Mouse (Mus musculus) MEL (cell line): Measurements from ENCODE around the gene Gria1. TPM values are rescaled to one million over a fixed set of nuclear protein-coding genes. Genes with fewer than 3 reads are reported as not detected.

Experiments
- DNase-seq: peaks from one replicate; pipeline ENCODE4 v3.0.0; 2011; ENCODE audit warnings: low read depth, low spot score
- H3K27ac ChIP-seq: 2 replicates; pipeline ENCODE4 v1.5.1; 2012; ENCODE audit warnings: low read depth, mild to moderate bottlenecking, control low read depth, low read length, moderate library complexity; ENCODE audit not compliant: control insufficient read depth
- H3K27me3 ChIP-seq, 2 experiments: fragments of 150-350 bp in 1 of 2; sonication (generic) in 1 of 2; 2 replicates each; pipeline ENCODE4 v1.6.1; 2012; ENCODE audit warnings: low read length in 2 of 2, mild to moderate bottlenecking in 2 of 2, improper control_type of control experiment in 1 of 2, moderate library complexity in 1 of 2; ENCODE audit not compliant: insufficient read depth in 2 of 2, control insufficient read depth in 1 of 2
- H3K36me3 ChIP-seq, 2 experiments: 2 replicates each; pipeline ENCODE4 v1.6.1; 2012 to 2014; ENCODE audit warnings: low read length in 2 of 2, improper control_type of control experiment in 1 of 2, inconsistent platforms in 1 of 2, mild to moderate bottlenecking in 1 of 2; ENCODE audit not compliant: insufficient read depth in 2 of 2, control insufficient read depth in 1 of 2
- H3K4me1 ChIP-seq, 2 experiments: fragments of 150-350 bp in 1 of 2; sonication (generic) in 1 of 2; 2 replicates each; pipeline ENCODE4 v1.6.1; 2012; ENCODE audit warnings: low read length in 2 of 2, improper control_type of control experiment in 1 of 2, mild to moderate bottlenecking in 1 of 2; ENCODE audit not compliant: insufficient read depth in 2 of 2, control insufficient read depth in 1 of 2
- H3K4me3 ChIP-seq, 2 experiments: fragments of 150-350 bp in 1 of 2; sonication (generic) in 1 of 2; 2 replicates each; pipeline ENCODE4 v1.5.1; 2012; ENCODE audit warnings: low read depth in 2 of 2, low read length in 2 of 2, mild to moderate bottlenecking in 2 of 2, moderate library complexity in 2 of 2, control low read depth in 1 of 2, improper control_type of control experiment in 1 of 2; ENCODE audit not compliant: control insufficient read depth in 1 of 2, insufficient read depth in 1 of 2
- H3K79me2 ChIP-seq: 2 replicates; pipeline ENCODE4 v1.6.1; 2012; ENCODE audit warnings: mild to moderate bottlenecking, low read length, moderate library complexity; ENCODE audit not compliant: control insufficient read depth, poor library complexity, insufficient read depth
- H3K9ac ChIP-seq: 2 replicates; pipeline ENCODE4 v1.6.1; 2012; ENCODE audit warnings: low read depth, mild to moderate bottlenecking, control low read depth, low read length, moderate library complexity; ENCODE audit not compliant: control insufficient read depth, poor library complexity, severe bottlenecking
- H3K9me3 ChIP-seq: fragments of 150-350 bp; sonication (generic); replicated peaks from 2 replicates; pipeline ENCODE4 v1.6.1; 2012; ENCODE audit warnings: mild to moderate bottlenecking, low read length, improper control_type of control experiment, moderate library complexity; ENCODE audit not compliant: insufficient read depth
- CHD2 ChIP-seq: IDR thresholded peaks from 2 replicates; pipeline ENCODE4 v1.6.1; 2011; ENCODE audit warnings: low read length, improper control_type of control experiment
- CTCF ChIP-seq, 3 experiments: IDR thresholded peaks in 2 of 3; conservative IDR thresholded peaks in 1 of 3; 2 replicates each; pipeline ENCODE4 v1.5.1; 2011 to 2012; ENCODE audit warnings: low read length in 3 of 3, low read depth in 2 of 3, mild to moderate bottlenecking in 2 of 3, improper control_type of control experiment in 1 of 3, inconsistent platforms in 1 of 3, mixed read lengths in 1 of 3, moderate library complexity in 1 of 3; ENCODE audit not compliant: control insufficient read depth in 1 of 3, insufficient read depth in 1 of 3, poor library complexity in 1 of 3, severe bottlenecking in 1 of 3
- EP300 ChIP-seq, 2 experiments: IDR thresholded peaks; 2 replicates each; pipeline ENCODE4 v1.6.1; 2011; ENCODE audit warnings: improper control_type of control experiment in 2 of 2, low read length in 2 of 2, low read depth in 1 of 2, mild to moderate bottlenecking in 1 of 2
- KAT2A ChIP-seq: conservative IDR thresholded peaks from 2 replicates; pipeline ENCODE4 v1.6.1; 2012; ENCODE audit warnings: low read depth, low read length, improper control_type of control experiment, inconsistent platforms
- MAX ChIP-seq: IDR thresholded peaks from 2 replicates; pipeline ENCODE4 v1.6.1; 2011; ENCODE audit warnings: low read length, improper control_type of control experiment
- MYC ChIP-seq: IDR thresholded peaks from 2 replicates; pipeline ENCODE4 v1.6.1; 2011; ENCODE audit warnings: low read depth, mild to moderate bottlenecking, low read length, improper control_type of control experiment, moderate library complexity
- POLR2A ChIP-seq, 2 experiments: IDR thresholded peaks; 2 replicates each; pipeline ENCODE4 v1.6.1; 2011 to 2012; ENCODE audit warnings: low read length in 2 of 2, mild to moderate bottlenecking in 2 of 2, control low read depth in 1 of 2, improper control_type of control experiment in 1 of 2, low read depth in 1 of 2, moderate library complexity in 1 of 2; ENCODE audit not compliant: control insufficient read depth in 1 of 2, insufficient read depth in 1 of 2, poor library complexity in 1 of 2
- POLR2AphosphoS2 ChIP-seq: IDR thresholded peaks from 2 replicates; pipeline ENCODE4 v1.6.1; 2011; ENCODE audit warnings: low read length, improper control_type of control experiment
- RAD21 ChIP-seq: IDR thresholded peaks from 2 replicates; pipeline ENCODE4 v1.6.1; 2011; ENCODE audit warnings: mild to moderate bottlenecking, low read depth, low read length, improper control_type of control experiment
- RCOR1 ChIP-seq: IDR thresholded peaks from 2 replicates; pipeline ENCODE4 v1.6.1; 2012; ENCODE audit warnings: low read depth, mild to moderate bottlenecking, inconsistent platforms, low read length, improper control_type of control experiment
- SMC3 ChIP-seq: IDR thresholded peaks from 2 replicates; pipeline ENCODE4 v1.6.1; 2011; ENCODE audit warnings: low read depth, low read length, improper control_type of control experiment
- TBP ChIP-seq: IDR thresholded peaks from 2 replicates; pipeline ENCODE4 v1.8.0; 2011; ENCODE audit warnings: low read depth, low read length, improper control_type of control experiment
- UBTF ChIP-seq: IDR thresholded peaks from 2 replicates; pipeline ENCODE4 v1.6.1; 2012; ENCODE audit warnings: low read depth, mild to moderate bottlenecking, inconsistent platforms, low read length, improper control_type of control experiment, moderate library complexity, borderline replicate concordance; ENCODE audit not compliant: insufficient read depth
- USF2 ChIP-seq, 2 experiments: IDR thresholded peaks; 2 replicates each; pipeline ENCODE4 v1.6.1; 2011 to 2012; ENCODE audit warnings: improper control_type of control experiment in 2 of 2, low read length in 2 of 2, borderline replicate concordance in 1 of 2, inconsistent platforms in 1 of 2, low read depth in 1 of 2, mild to moderate bottlenecking in 1 of 2; ENCODE audit not compliant: insufficient read depth in 1 of 2
- ZNF384 ChIP-seq: IDR thresholded peaks from 2 replicates; pipeline ENCODE4 v1.6.1; 2012; ENCODE audit warnings: low read depth, mild to moderate bottlenecking, inconsistent platforms, low read length, improper control_type of control experiment
- polyA plus RNA-seq, 2 experiments: library from polyadenylated mRNA; stranded (reverse) in 1 of 2; unstranded in 1 of 2; fragments of >175 nt in 1 of 2; fragments of >200 nt in 1 of 2; gene quantifications; 2 replicates each; pipeline versions ENCODE4 v1.2.1 to v1.2.4; 2012; ENCODE audit warnings: low replicate concordance in 2 of 2, low read depth in 1 of 2; ENCODE audit not compliant: insufficient read length in 2 of 2, insufficient read depth in 1 of 2, missing spikeins in 1 of 2
- total RNA-seq: library from RNA; depleted of rRNA; stranded (reverse); fragments of 300-350 nt; gene quantifications from 2 replicates; pipeline ENCODE4 v1.2.3, GENCODE M21; 2012

The Gria1 gene
- total and polyA plus RNA-seq, 3 experiments: not detected

GRCm38 (mm10) chr11:57298665-57299064 lies 287.5 kb downstream of the Gria1 start:
- H3K36me3 ChIP-seq: no peaks in the 10 kb centered on the region
- no peak for DNase-seq
- H3K9ac ChIP-seq: no peak overlapping the region
- no peaks in the 10 kb centered on the region for H3K27me3 ChIP-seq
- H3K4me3 ChIP-seq: no peak overlapping the region
- TF ChIP-seq USF2 (IDR thresholded peaks at IDR 0.05; ENCODE audit: borderline replicate concordance in 1 of 2, insufficient read depth in 1 of 2, low read depth in 1 of 2, low read length in 2 of 2) (no peak), MYC (no peak), KAT2A (no peak), RAD21 (no peak), POLR2AphosphoS2 (no peak), MAX (no peak), UBTF (no peak), TBP (no peak), RCOR1 (no peak), SMC3 (no peak)
- H3K9me3 ChIP-seq: no peaks in the 10 kb centered on the region
- H3K27ac ChIP-seq: no peak overlapping the region
- H3K79me2 ChIP-seq: no peaks in the 10 kb centered on the region
- H3K4me1 ChIP-seq: no peaks in the 10 kb centered on the region

- H3K9me3 ChIP-seq: no peaks in the 10 kb centered on the region; the same call in 1 of the 2 replicates
- H3K27me3 ChIP-seq: no peaks in the 10 kb centered on the region
- no peak overlapping the region for H3K4me3 ChIP-seq
- TF ChIP-seq SMC3: no peak
- TF ChIP-seq CHD2: no peak
- TF ChIP-seq CTCF (IDR thresholded peaks at IDR 0.05 in 2 of 3, conservative IDR thresholded peaks at IDR 0.05 in 1 of 3; ENCODE audit: control insufficient read depth in 1 of 3, insufficient read depth in 1 of 3, low read depth in 2 of 3, low read length in 3 of 3, poor library complexity in 1 of 3, severe bottlenecking in 1 of 3): peak in 2 of 3 experiments; percentile 20 to 36; a peak in 3 of 6 replicates
- no peak for TF ChIP-seq ZNF384
- TF ChIP-seq, all 39 proteins: peak for 1
- Histone ChIP-seq H3K79me2 (no peaks in the 10 kb centered on the region), H3K27ac (no peak overlapping the region), H3K4me1 (no peaks in the 10 kb centered on the region), H3K36me3 (no peaks in the 10 kb centered on the region), H3K9ac (no peak overlapping the region)
- DNase-seq: no peak
Measured at GRCm38 (mm10) chr11:57303602-57304001, 292.4 kb downstream of the Gria1 start.

- Histone ChIP-seq H3K79me2 (no peaks in the 10 kb centered on the region), H3K36me3 (no peaks in the 10 kb centered on the region), H3K4me3 (no peak overlapping the region), H3K9me3 (no peaks in the 10 kb centered on the region; the same call in 1 of the 2 replicates), H3K27ac (no peak overlapping the region), H3K9ac (no peak overlapping the region), H3K4me1 (no peaks in the 10 kb centered on the region), H3K27me3 (no peaks in the 10 kb centered on the region)
- no peak for TF ChIP-seq POLR2A (IDR thresholded peaks at IDR 0.05; ENCODE audit: control insufficient read depth in 1 of 2, insufficient read depth in 1 of 2, low read depth in 1 of 2, low read length in 2 of 2, poor library complexity in 1 of 2)
- no peak for TF ChIP-seq EP300 (IDR thresholded peaks at IDR 0.05; ENCODE audit: low read depth in 1 of 2, low read length in 2 of 2)
- no peak for TF ChIP-seq USF2 (IDR thresholded peaks at IDR 0.05; ENCODE audit: borderline replicate concordance in 1 of 2, insufficient read depth in 1 of 2, low read depth in 1 of 2, low read length in 2 of 2)
- DNase-seq: no peak
Measured at GRCm38 (mm10) chr11:57306116-57306515, 294.9 kb downstream of the Gria1 start.
